ENCODE assay signal across 8 mouse cellular contexts in the genomic region with DNA sequence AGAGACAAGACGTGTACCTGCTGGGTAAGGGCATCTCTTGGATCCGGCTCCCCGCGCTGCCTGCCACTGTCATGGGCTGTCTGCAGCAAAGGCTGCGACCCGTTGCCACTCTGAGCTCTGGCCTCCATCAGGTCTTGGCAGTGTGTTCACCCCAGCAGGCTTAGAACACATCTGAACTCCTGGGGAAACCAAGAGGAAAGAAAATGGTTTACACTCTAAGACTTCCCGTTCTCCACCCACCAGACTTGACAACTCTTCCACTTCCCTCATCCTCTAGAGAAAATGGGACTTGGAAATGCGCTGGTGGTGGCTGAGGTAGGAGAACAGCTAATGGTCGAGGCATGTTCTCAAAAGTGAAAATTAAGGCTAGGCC. TPM values are rescaled to one million over a fixed set of nuclear protein-coding genes. Genes with fewer than 3 reads are reported as not detected.
DNase-seq lines count a peak whose midpoint lies in the region; ATAC-seq and TF ChIP-seq lines count a peak whose summit lies in the region.

No protein-coding gene starts in this region.

- H3K36me3 ChIP-seq in lung, embryonic 14.5 days (ENCODE audit: insufficient read depth), result peaks cover 26% of the 10 kb centered on the region
- H3K36me3 ChIP-seq in forebrain, embryonic 15.5 days, result peaks cover 7% of the 10 kb centered on the region; the same call in 1 of the 2 replicates
- peaks cover 7% of the 10 kb centered on the region; the same call in 1 of the 2 replicates for H3K36me3 ChIP-seq in lung, embryonic 16.5 days (ENCODE audit: control insufficient read depth, insufficient read depth, low read length)
- H3K36me3 ChIP-seq in stomach, embryonic 16.5 days (ENCODE audit: control insufficient read depth, insufficient read depth, low read length), result 0 out of 2 replicates have a peak, but pooled peaks cover 5% of the 10 kb centered on the region

- 32% methylated on average over 9 of the region's 9 CpGs for WGBS in lung, embryonic 14.5 days
- WGBS in forebrain, embryonic 15.5 days, result 27% methylated on average over 9 of the region's 9 CpGs
- 17% methylated on average over 9 of the region's 9 CpGs for WGBS in lung, embryonic 16.5 days
- WGBS in stomach, embryonic 16.5 days, result 21% methylated on average over 9 of the region's 9 CpGs

- DNase-seq in lung, embryonic 14.5 days, result peak; percentile 27
- DNase-seq in lung, adult 18-20 months, result no peak
- peak; percentile 31 for DNase-seq in kidney, adult 9 months
- DNase-seq in spleen, postnatal 14 days (ENCODE audit: low spot score in 2 of 2), result no peak

- H3K4me3 ChIP-seq in lung, embryonic 14.5 days (ENCODE audit: low read depth, low read length), result peak overlapping the region; percentile 90
- H3K4me3 ChIP-seq in cortical plate, adult 2 months (ENCODE audit: insufficient read depth, low read length), result peak overlapping the region; percentile 97
- H3K4me3 ChIP-seq in forebrain, embryonic 15.5 days, result peak overlapping the region; percentile 67
- peak overlapping the region; percentile 92 for H3K4me3 ChIP-seq in lung, embryonic 16.5 days (ENCODE audit: low read length)
- H3K4me3 ChIP-seq in stomach, embryonic 16.5 days (replicated peaks; ENCODE audit: low read length), result peak overlapping the region; percentile 98

- no peak for TF ChIP-seq CTCF in lung, embryonic 14.5 days (IDR thresholded peaks at IDR 0.05; ENCODE audit: low read depth)
- TF ChIP-seq CTCF in cortical plate, adult 2 months (IDR thresholded peaks at IDR 0.05; ENCODE audit: extremely low read depth, insufficient read depth, low read length), result no peak

- H3K27me3 ChIP-seq in lung, embryonic 14.5 days (ENCODE audit: insufficient read depth, low read length), result no peaks in the 10 kb centered on the region
- no peaks in the 10 kb centered on the region for H3K27me3 ChIP-seq in forebrain, embryonic 15.5 days
- no peaks in the 10 kb centered on the region for H3K27me3 ChIP-seq in lung, embryonic 16.5 days (ENCODE audit: control insufficient read depth, insufficient read depth, low read depth, low read length)
- H3K27me3 ChIP-seq in stomach, embryonic 16.5 days (ENCODE audit: control insufficient read depth, insufficient read depth, low read length), result no peaks in the 10 kb centered on the region

- ATAC-seq in lung, embryonic 14.5 days (ENCODE audit: insufficient read depth), result no peak
- ATAC-seq in forebrain, embryonic 15.5 days (replicated peaks), result no peak
- no peak for ATAC-seq in lung, embryonic 16.5 days (ENCODE audit: low read depth)
- no peak for ATAC-seq in stomach, embryonic 16.5 days (ENCODE audit: insufficient read depth, low FRiP score)

- H3K9ac ChIP-seq in lung, embryonic 14.5 days, result peak overlapping the region; percentile 98
- peak overlapping the region; percentile 36 for H3K9ac ChIP-seq in forebrain, embryonic 15.5 days (replicated peaks)
- H3K9ac ChIP-seq in lung, embryonic 16.5 days (ENCODE audit: low read length), result peak overlapping the region; percentile 92
- H3K9ac ChIP-seq in stomach, embryonic 16.5 days (ENCODE audit: low read length), result peak overlapping the region; percentile 74

- peak overlapping the region; percentile 98 for H3K4me2 ChIP-seq in lung, embryonic 14.5 days
- peak overlapping the region; percentile 99 for H3K4me2 ChIP-seq in forebrain, embryonic 15.5 days (replicated peaks)
- H3K4me2 ChIP-seq in lung, embryonic 16.5 days (ENCODE audit: low read depth, low read length), result peak overlapping the region; percentile 72
- peak overlapping the region; percentile 93 for H3K4me2 ChIP-seq in stomach, embryonic 16.5 days (ENCODE audit: low read depth, low read length)

- H3K9me3 ChIP-seq in lung, embryonic 14.5 days (ENCODE audit: low read depth, low read length), result no peaks in the 10 kb centered on the region
- no peaks in the 10 kb centered on the region for H3K9me3 ChIP-seq in forebrain, embryonic 15.5 days
- no peaks in the 10 kb centered on the region for H3K9me3 ChIP-seq in lung, embryonic 16.5 days (ENCODE audit: control insufficient read depth, low read length)
- no peaks in the 10 kb centered on the region for H3K9me3 ChIP-seq in stomach, embryonic 16.5 days (replicated peaks; ENCODE audit: control insufficient read depth, low read length)

- H3K27ac ChIP-seq in lung, embryonic 14.5 days (ENCODE audit: low read depth), result peak overlapping the region; percentile 65
- H3K27ac ChIP-seq in cortical plate, adult 2 months (ENCODE audit: insufficient read depth, low read length), result peak overlapping the region; percentile 30
- H3K27ac ChIP-seq in forebrain, embryonic 15.5 days (replicated peaks), result no peak overlapping the region
- peak overlapping the region; percentile 55 for H3K27ac ChIP-seq in lung, embryonic 16.5 days (ENCODE audit: low read length)
- H3K27ac ChIP-seq in stomach, embryonic 16.5 days (ENCODE audit: low read length), result peak overlapping the region; percentile 57

- peaks cover 16% of the 10 kb centered on the region; the same call in 1 of the 2 replicates for H3K4me1 ChIP-seq in lung, embryonic 14.5 days (ENCODE audit: insufficient read depth)
- H3K4me1 ChIP-seq in cortical plate, adult 2 months (ENCODE audit: control insufficient read depth, insufficient read depth, low read length), result peaks cover 2% of the 10 kb centered on the region; the same call in 1 of the 2 replicates
- H3K4me1 ChIP-seq in forebrain, embryonic 15.5 days, result peaks cover 35% of the 10 kb centered on the region
- H3K4me1 ChIP-seq in lung, embryonic 16.5 days (replicated peaks; ENCODE audit: control insufficient read depth, insufficient read depth, low read length), result peaks cover 31% of the 10 kb centered on the region
- peaks cover 31% of the 10 kb centered on the region for H3K4me1 ChIP-seq in stomach, embryonic 16.5 days (ENCODE audit: control insufficient read depth, insufficient read depth, low read length)

- TF ChIP-seq POLR2A in cortical plate, adult 2 months (IDR thresholded peaks at IDR 0.05; ENCODE audit: extremely low read depth, insufficient read depth, low read length), result peak; percentile 39

RNA-seq across cellular contexts. Expression of a gene that starts 3.0 kb away (rescaled TPM):
- polyA plus RNA-seq in lung, embryonic 14.5 days (2014; fragmentation: Nextera tagmentation; extraction: Ambion mirVana), result 43.6 and 46.6 TPM in 2 replicates
- 46.0 and 49.7 TPM in 2 replicates for polyA plus RNA-seq in cortical plate, adult 2 months (2012; rRNA removed)
- polyA plus RNA-seq in forebrain, embryonic 15.5 days (2015; fragmentation: Nextera tagmentation; extraction: Ambion mirVana), result 27.5 and 34.4 TPM in 2 replicates
- 52.1 and 61.7 TPM in 2 replicates for polyA plus RNA-seq in lung, embryonic 16.5 days (2015; fragmentation: Nextera tagmentation; extraction: Ambion mirVana)
- polyA plus RNA-seq in stomach, embryonic 16.5 days (2015; fragmentation: Nextera tagmentation; extraction: Ambion mirVana), result 45.1 and 47.5 TPM in 2 replicates

Comparison
In these comparisons a context has a peak if more than half of its experiments do, and no peak if none do; other contexts are left out.
1. DNase-seq: peak in lung, embryonic 14.5 days (single experiment) and kidney, adult 9 months (single experiment); none in lung, adult 18-20 months (0 of 2) and spleen, postnatal 14 days (0 of 2).
2. H3K9ac ChIP-seq: peak in every context shown above with its lines; median percentile 98 in lung, embryonic 14.5 days; 92 in lung, embryonic 16.5 days; 74 in stomach, embryonic 16.5 days; 36 in forebrain, embryonic 15.5 days.
3. Peak in every context shown above with its lines, with median percentiles within 50 percentile points of each other: H3K4me2 ChIP-seq and H3K4me3 ChIP-seq.